Mouse (Mus musculus): ENCODE results near the gene Dmac2.

GRCm38 (mm10) chr7:25606625-25607063 is 12.6 kb upstream of the Dmac2 start:
- TF ChIP-seq CTCF (conservative IDR thresholded peaks at IDR 0.05; ENCODE audit: low read length) (no peak), NANOG (IDR thresholded peaks at IDR 0.05; ENCODE audit: borderline replicate concordance, low read length) (no peak), POU5F1 (IDR thresholded peaks at IDR 0.05; ENCODE audit: borderline replicate concordance, low read length) (no peak)

Measured in E14TG2a.4 (cell line).